Mouse (Mus musculus): Measurements from ENCODE around the gene Mon2.

The Mon2 gene

GRCm38 (mm10) chr10:123076245-123077023 is at the start of gene Mon2:
TSS of gene Mon2 (minus strand) at chr10:123076505.
- peak; percentile 96 to 98 for DNase-seq (ENCODE audit: low spot score in 2 of 2)

- DNase-seq (ENCODE audit: low spot score in 2 of 2) = no peak
Observed at GRCm38 (mm10) chr10:123120666-123121392, 44.5 kb upstream of the Mon2 start.

GRCm38 (mm10) chr10:123116861-123117260 is 40.6 kb upstream of the Mon2 start:
- DNase-seq (ENCODE audit: low spot score in 2 of 2) = no peak

GRCm38 (mm10) chr10:123113466-123113865 is 37.2 kb upstream of the Mon2 start:
- peak in 1 of 2 experiments; percentile 36 for DNase-seq (ENCODE audit: low spot score in 2 of 2)

GRCm38 (mm10) chr10:123112787-123113168 is 36.5 kb upstream of the Mon2 start:
- peak in 1 of 2 experiments; percentile 37 for DNase-seq (ENCODE audit: low spot score in 2 of 2)

GRCm38 (mm10) chr10:123112056-123112786 is 35.9 kb upstream of the Mon2 start:
- DNase-seq (ENCODE audit: low spot score in 2 of 2) = no peak

- DNase-seq (ENCODE audit: low spot score in 2 of 2) = peak in 1 of 2 experiments; percentile 50
Observed at GRCm38 (mm10) chr10:123110548-123110947, 34.2 kb upstream of the Mon2 start.

GRCm38 (mm10) chr10:123108527-123108926 is 32.2 kb upstream of the Mon2 start:
- no peak for DNase-seq (ENCODE audit: low spot score in 2 of 2)

- DNase-seq (ENCODE audit: low spot score in 2 of 2) = no peak
Observed at GRCm38 (mm10) chr10:123108121-123108520, 31.8 kb upstream of the Mon2 start.

- DNase-seq (ENCODE audit: low spot score in 2 of 2) = no peak
Observed at GRCm38 (mm10) chr10:123101303-123101702, 25.0 kb upstream of the Mon2 start.

GRCm38 (mm10) chr10:123100584-123100983 is 24.3 kb upstream of the Mon2 start:
- DNase-seq (ENCODE audit: low spot score in 2 of 2) = no peak

GRCm38 (mm10) chr10:123094504-123094903 is 18.2 kb upstream of the Mon2 start:
- peak in 1 of 2 experiments; percentile 15 for DNase-seq (ENCODE audit: low spot score in 2 of 2)

- peak in 1 of 2 experiments; percentile 34 for DNase-seq (ENCODE audit: low spot score in 2 of 2)
Observed at GRCm38 (mm10) chr10:123092577-123092976, 16.3 kb upstream of the Mon2 start.

- peak; percentile 27 to 67 for DNase-seq (ENCODE audit: low spot score in 2 of 2)
Observed at GRCm38 (mm10) chr10:123091737-123092136, 15.4 kb upstream of the Mon2 start.

- no peak for DNase-seq (ENCODE audit: low spot score in 2 of 2)
Observed at GRCm38 (mm10) chr10:123089425-123089930, 13.2 kb upstream of the Mon2 start.

GRCm38 (mm10) chr10:123086847-123087246 is 10.5 kb upstream of the Mon2 start:
- DNase-seq (ENCODE audit: low spot score in 2 of 2) = no peak

- DNase-seq (ENCODE audit: low spot score in 2 of 2) = no peak
Observed at GRCm38 (mm10) chr10:123084900-123085641, 8.8 kb upstream of the Mon2 start.

GRCm38 (mm10) chr10:123084307-123084706 is 8.0 kb upstream of the Mon2 start:
- DNase-seq (ENCODE audit: low spot score in 2 of 2) = no peak

- DNase-seq (ENCODE audit: low spot score in 2 of 2) = peak in 1 of 2 experiments; percentile 27
Observed at GRCm38 (mm10) chr10:123075751-123076242, 508 bp downstream of the Mon2 start.

GRCm38 (mm10) chr10:123071997-123072396 is 4.3 kb downstream of the Mon2 start:
- no peak for DNase-seq (ENCODE audit: low spot score in 2 of 2)

GRCm38 (mm10) chr10:123063021-123063420 is 13.3 kb downstream of the Mon2 start:
- DNase-seq (ENCODE audit: low spot score in 2 of 2) = no peak

All from spleen, postnatal 4 days (tissue).